Mouse (Mus musculus) hindbrain, embryonic 13.5 days (tissue): ENCODE data around the gene Mdc1. TPM values are rescaled to one million over a fixed set of nuclear protein-coding genes. Genes with fewer than 3 reads are reported as not detected.
"Not testable (repeated sequence)": the region's sequence is repeated elsewhere in the genome, so short reads cannot be mapped to it uniquely, and the experiment has no call there.

Source experiments
- ATAC-seq: fragments of 200-750 bp; cut with Nextera tagmentation; 2 replicates; pipeline ENCODE4 v1.8.0; 2017; ENCODE audit warnings: moderate TSS enrichment; ENCODE audit not compliant: low FRiP score
- H3K27ac ChIP-seq: fragments of 300-500 bp; sonication (generic); 2 replicates; pipeline ENCODE4 v1.5.1; 2015; ENCODE audit warnings: inconsistent platforms, mild to moderate bottlenecking, moderate library complexity
- H3K27me3 ChIP-seq: fragments of 300-500 bp; sonication (generic); 2 replicates; pipeline ENCODE4 v1.6.1; 2015; ENCODE audit warnings: mild to moderate bottlenecking, inconsistent platforms
- H3K36me3 ChIP-seq: fragments of 300-500 bp; sonication (generic); 2 replicates; pipeline ENCODE4 v1.6.1; 2015; ENCODE audit warnings: mild to moderate bottlenecking, inconsistent platforms
- H3K4me1 ChIP-seq: fragments of 300-500 bp; sonication (generic); replicated peaks from 2 replicates; pipeline ENCODE4 v1.6.1; 2015; ENCODE audit warnings: inconsistent platforms
- H3K4me2 ChIP-seq: fragments of 300-500 bp; sonication (generic); 2 replicates; pipeline ENCODE4 v1.6.1; 2015; ENCODE audit warnings: inconsistent platforms, mild to moderate bottlenecking, moderate library complexity
- H3K4me3 ChIP-seq: fragments of 300-500 bp; sonication (generic); 2 replicates; pipeline ENCODE4 v1.5.1; 2015; ENCODE audit warnings: mild to moderate bottlenecking, inconsistent platforms
- H3K9ac ChIP-seq: fragments of 300-500 bp; sonication (generic); 2 replicates; pipeline ENCODE4 v1.6.1; 2015; ENCODE audit warnings: mild to moderate bottlenecking, inconsistent platforms
- H3K9me3 ChIP-seq: fragments of 300-500 bp; sonication (generic); 2 replicates; pipeline ENCODE4 v1.6.1; 2016; ENCODE audit warnings: inconsistent platforms
- WGBS: fragments of 180-500 bp; shearing (Covaris S2); methylation state at CpG from one replicate; pipeline ENCODE4 v1.1.7; 2015; 5-methylcytosine and 5-hydroxymethylcytosine counted together
- polyA plus RNA-seq: library from polyadenylated mRNA; unstranded; fragments of >200 nt; fragmentation: Nextera tagmentation; extraction: Ambion mirVana; gene quantifications from 2 replicates; pipeline ENCODE4 v1.2.1, GENCODE M21; 2015

The Mdc1 gene
- polyA plus RNA-seq, 1 experiment from 2014 or later = 11.3 TPM

- peaks cover 42% of the 10 kb centered on the region for H3K36me3 ChIP-seq
- H3K4me1 ChIP-seq = peaks cover 65% of the 10 kb centered on the region
- no peaks in the 10 kb centered on the region for H3K27me3 ChIP-seq
- no peaks in the 10 kb centered on the region for H3K9me3 ChIP-seq
- H3K9ac ChIP-seq = peak overlapping the region; percentile 100
- peak overlapping the region; percentile 96 for H3K4me3 ChIP-seq
- under 1% methylated on average over 18 of the region's 18 CpGs for WGBS
- peak overlapping the region; percentile 92 for H3K4me2 ChIP-seq
- ATAC-seq = no peak
- peak overlapping the region; percentile 99 for H3K27ac ChIP-seq
Observed at GRCm38 (mm10) chr17:35837487-35837886, 3.8 kb upstream of the Mdc1 start.

GRCm38 (mm10) chr17:35838122-35838544 lies 3.2 kb upstream of the Mdc1 start, which contains the start of gene Tubb5:
Tubb5 (minus strand) TSS chr17:35838306.
- H3K4me2 ChIP-seq = peak within 1 kb of the TSS; percentile 92
- peak within 1 kb of the TSS; percentile 100 for H3K9ac ChIP-seq
- H3K27me3 ChIP-seq = no peaks in the 10 kb centered on the region
- ATAC-seq = peak; percentile 75
- H3K27ac ChIP-seq = peak within 1 kb of the TSS; percentile 99
- peaks cover 65% of the 10 kb centered on the region for H3K4me1 ChIP-seq
- H3K36me3 ChIP-seq = peaks cover 36% of the 10 kb centered on the region
- H3K4me3 ChIP-seq = peak within 1 kb of the TSS; percentile 96
- 1% methylated on average over 29 of the region's 29 CpGs for WGBS
- no peaks in the 10 kb centered on the region for H3K9me3 ChIP-seq

GRCm38 (mm10) chr17:35838570-35838969 lies 2.7 kb upstream of the Mdc1 start:
- ATAC-seq = 0 out of 2 replicates have a peak, but pooled peaks have one; percentile 30
- Histone ChIP-seq H3K4me2 (peak overlapping the region; percentile 67), H3K9ac (peak overlapping the region; percentile 100), H3K36me3 (peaks cover 31% of the 10 kb centered on the region), H3K27me3 (no peaks in the 10 kb centered on the region), H3K27ac (peak overlapping the region; percentile 99), H3K4me3 (peak overlapping the region; percentile 96), H3K4me1 (peaks cover 61% of the 10 kb centered on the region), H3K9me3 (no peaks in the 10 kb centered on the region)
- 3% methylated on average over 5 of the region's 5 CpGs for WGBS

GRCm38 (mm10) chr17:35839002-35839401 lies 2.3 kb upstream of the Mdc1 start:
- Histone ChIP-seq H3K4me1 (peaks cover 57% of the 10 kb centered on the region), H3K9ac (peak overlapping the region; percentile 100), H3K27ac (peak overlapping the region; percentile 99), H3K36me3 (peaks cover 27% of the 10 kb centered on the region), H3K4me3 (peak overlapping the region; percentile 96), H3K4me2 (peak overlapping the region; percentile 67)
- H3K27me3 ChIP-seq, H3K9me3 ChIP-seq, ATAC-seq: not testable (repeated sequence)
- 62% methylated on average over 3 of the region's 3 CpGs for WGBS

- 0 out of 2 replicates have a peak overlapping the region, but pooled peaks have one; percentile 39 for H3K9ac ChIP-seq
- H3K4me1 ChIP-seq = peaks cover 41% of the 10 kb centered on the region
- H3K27ac ChIP-seq = peak overlapping the region; percentile 78; the same call in 1 of the 2 replicates
- H3K27me3 ChIP-seq = no peaks in the 10 kb centered on the region
- H3K4me2 ChIP-seq = peak overlapping the region; percentile 46
- peak overlapping the region; percentile 35 for H3K4me3 ChIP-seq
- 59% methylated on average over 14 of the region's 14 CpGs for WGBS
- no peaks in the 10 kb centered on the region for H3K9me3 ChIP-seq
- peaks cover 21% of the 10 kb centered on the region for H3K36me3 ChIP-seq
- ATAC-seq = no peak
Observed at GRCm38 (mm10) chr17:35840561-35840960, 754 bp upstream of the Mdc1 start.

- Histone ChIP-seq H3K36me3 (peaks cover 24% of the 10 kb centered on the region), H3K9ac (peak overlapping the region; percentile 76), H3K4me3 (peak overlapping the region; percentile 60), H3K27ac (peak overlapping the region; percentile 78), H3K27me3 (no peaks in the 10 kb centered on the region), H3K9me3 (no peaks in the 10 kb centered on the region), H3K4me2 (peak overlapping the region; percentile 75), H3K4me1 (peaks cover 31% of the 10 kb centered on the region)
- no peak for ATAC-seq
- 18% methylated on average over 11 of the region's 11 CpGs for WGBS
Observed at GRCm38 (mm10) chr17:35842006-35842405, 691 bp downstream of the Mdc1 start.

GRCm38 (mm10) chr17:35843514-35843913 lies 2.2 kb downstream of the Mdc1 start:
- H3K4me2 ChIP-seq = no peak overlapping the region
- no peak overlapping the region for H3K4me3 ChIP-seq
- peaks cover 39% of the 10 kb centered on the region for H3K36me3 ChIP-seq
- no peaks in the 10 kb centered on the region for H3K9me3 ChIP-seq
- no peaks in the 10 kb centered on the region for H3K27me3 ChIP-seq
- H3K4me1 ChIP-seq = peaks cover 31% of the 10 kb centered on the region
- ATAC-seq = no peak
- H3K27ac ChIP-seq = no peak overlapping the region
- WGBS = 96% methylated on average over 3 of the region's 3 CpGs
- no peak overlapping the region for H3K9ac ChIP-seq

GRCm38 (mm10) chr17:35848112-35848511 lies 6.8 kb downstream of the Mdc1 start:
- ATAC-seq = no peak
- 67% methylated on average over 1 of the region's 1 CpGs for WGBS
- H3K27ac ChIP-seq = no peak overlapping the region
- H3K4me2 ChIP-seq = no peak overlapping the region
- no peaks in the 10 kb centered on the region for H3K27me3 ChIP-seq
- no peak overlapping the region for H3K4me3 ChIP-seq
- H3K9ac ChIP-seq = no peak overlapping the region
- H3K9me3 ChIP-seq = no peaks in the 10 kb centered on the region
- H3K36me3 ChIP-seq = peaks cover 82% of the 10 kb centered on the region
- H3K4me1 ChIP-seq = no peaks in the 10 kb centered on the region

- Histone ChIP-seq H3K4me1 (no peaks in the 10 kb centered on the region), H3K36me3 (peaks cover 88% of the 10 kb centered on the region), H3K9me3 (no peaks in the 10 kb centered on the region), H3K4me2 (no peak overlapping the region), H3K27ac (no peak overlapping the region), H3K9ac (0 out of 2 replicates have a peak overlapping the region, but pooled peaks have one; percentile 15), H3K4me3 (no peak overlapping the region), H3K27me3 (no peaks in the 10 kb centered on the region)
- ATAC-seq = no peak
- 94% methylated on average over 3 of the region's 3 CpGs for WGBS
Observed at GRCm38 (mm10) chr17:35850974-35851373, 9.7 kb downstream of the Mdc1 start.

- Histone ChIP-seq H3K27ac (no peak overlapping the region), H3K4me3 (no peak overlapping the region), H3K4me1 (peaks cover 17% of the 10 kb centered on the region), H3K27me3 (no peaks in the 10 kb centered on the region), H3K4me2 (no peak overlapping the region), H3K9ac (no peak overlapping the region), H3K36me3 (peaks cover 26% of the 10 kb centered on the region), H3K9me3 (no peaks in the 10 kb centered on the region)
- no peak for ATAC-seq
- WGBS = 93% methylated on average over 1 of the region's 1 CpGs
Observed at GRCm38 (mm10) chr17:35859371-35859770, 18.1 kb downstream of the Mdc1 start.

GRCm38 (mm10) chr17:35859835-35860234 lies 18.5 kb downstream of the Mdc1 start:
- Histone ChIP-seq H3K9me3 (no peaks in the 10 kb centered on the region), H3K36me3 (peaks cover 21% of the 10 kb centered on the region), H3K27ac (no peak overlapping the region), H3K27me3 (no peaks in the 10 kb centered on the region), H3K4me3 (no peak overlapping the region), H3K4me1 (peaks cover 22% of the 10 kb centered on the region), H3K4me2 (peak overlapping the region; percentile 63; the same call in 1 of the 2 replicates), H3K9ac (no peak overlapping the region)
- no peak for ATAC-seq
- WGBS = 61% methylated on average over 2 of the region's 2 CpGs

GRCm38 (mm10) chr17:35860831-35861197 lies 19.5 kb downstream of the Mdc1 start:
- ATAC-seq = peak; percentile 4; the same call in 1 of the 2 replicates
- peaks cover 19% of the 10 kb centered on the region for H3K36me3 ChIP-seq
- peaks cover 26% of the 10 kb centered on the region for H3K4me1 ChIP-seq
- WGBS = 5% methylated on average over 12 of the region's 12 CpGs
- no peaks in the 10 kb centered on the region for H3K9me3 ChIP-seq
- peak overlapping the region; percentile 73 for H3K4me3 ChIP-seq
- peak overlapping the region; percentile 63 for H3K4me2 ChIP-seq
- peak overlapping the region; percentile 82 for H3K9ac ChIP-seq
- no peaks in the 10 kb centered on the region for H3K27me3 ChIP-seq
- H3K27ac ChIP-seq = peak overlapping the region; percentile 98

GRCm38 (mm10) chr17:35861198-35861857 lies 20.0 kb downstream of the Mdc1 start, which contains the start of gene Nrm:
Nrm (plus strand) TSS chr17:35861318.
- H3K9me3 ChIP-seq = no peaks in the 10 kb centered on the region
- H3K27ac ChIP-seq = peak within 1 kb of the TSS; percentile 98
- no peaks in the 10 kb centered on the region for H3K27me3 ChIP-seq
- H3K4me3 ChIP-seq = peak within 1 kb of the TSS; percentile 73
- under 1% methylated on average over 47 of the region's 47 CpGs for WGBS
- ATAC-seq = peak; percentile 91
- peaks cover 19% of the 10 kb centered on the region for H3K36me3 ChIP-seq
- peak within 1 kb of the TSS; percentile 82 for H3K9ac ChIP-seq
- H3K4me2 ChIP-seq = peak within 1 kb of the TSS; percentile 63
- peaks cover 26% of the 10 kb centered on the region for H3K4me1 ChIP-seq
